19 mouse cellular contexts compared by ENCODE assay signal in the genomic region with DNA sequence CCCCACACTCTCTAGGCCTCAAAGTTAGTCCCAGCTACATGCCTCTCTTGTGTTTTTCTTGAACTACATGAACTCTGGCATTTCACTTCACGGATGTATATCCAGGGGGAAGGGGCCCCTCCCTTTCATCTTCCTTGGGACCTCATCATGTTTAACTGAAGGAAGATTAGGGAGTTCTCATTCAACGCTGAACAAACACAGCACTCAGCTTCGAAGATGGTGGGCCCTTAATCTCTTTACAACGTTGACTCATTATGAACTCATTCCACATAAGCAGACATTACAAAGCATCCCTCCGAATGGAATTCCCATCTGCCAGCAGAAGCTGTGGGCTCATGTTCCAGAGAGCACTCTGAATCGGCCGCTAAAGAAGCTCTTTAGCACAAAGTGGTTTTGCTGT.
DNase-seq lines count a peak whose midpoint lies in the region; ATAC-seq and TF ChIP-seq lines count a peak whose summit lies in the region.
"Had no signal": no experiment of that assay in that cellular context is flagged by ENCODE, and none has a peak within 500 bp of the region (broad histone marks: within the 10 kb centered on the region; RNA-seq: fewer than 3 reads in every experiment).

No protein-coding gene starts in this region.

- H3K36me3 ChIP-seq in hindbrain, embryonic 11.5 days (ENCODE audit: control insufficient read depth, insufficient read depth, low read length) = no peaks in the 10 kb centered on the region
- H3K36me3 ChIP-seq in hindbrain, postnatal 0 days (ENCODE audit: insufficient read depth, low read length) = no peaks in the 10 kb centered on the region
- no peaks in the 10 kb centered on the region for H3K36me3 ChIP-seq in heart, embryonic 10.5 days
- H3K36me3 ChIP-seq: hindbrain, embryonic 15.5 days; kidney, embryonic 15.5 days had no signal

- H3K4me3 ChIP-seq in hindbrain, embryonic 11.5 days (ENCODE audit: low read depth, low read length) = no peak overlapping the region
- H3K4me3 ChIP-seq in hindbrain, postnatal 0 days (ENCODE audit: low read length) = no peak overlapping the region
- no peak overlapping the region for H3K4me3 ChIP-seq in heart, embryonic 10.5 days
- H3K4me3 ChIP-seq: forebrain, embryonic 13.5 days; hindbrain, embryonic 15.5 days; kidney, embryonic 15.5 days; layer of hippocampus, adult 2 months had no signal

- WGBS in hindbrain, embryonic 11.5 days = 55% methylated on average over 7 of the region's 7 CpGs
- 65% methylated on average over 7 of the region's 7 CpGs for WGBS in hindbrain, postnatal 0 days
- WGBS in heart, embryonic 10.5 days = 56% methylated on average over 7 of the region's 7 CpGs

- no peaks in the 10 kb centered on the region for H3K9me3 ChIP-seq in hindbrain, embryonic 11.5 days (ENCODE audit: control insufficient read depth, low read length)
- H3K9me3 ChIP-seq in hindbrain, postnatal 0 days (ENCODE audit: low read length) = no peaks in the 10 kb centered on the region
- H3K9me3 ChIP-seq in heart, embryonic 10.5 days = no peaks in the 10 kb centered on the region
- H3K9me3 ChIP-seq: forebrain, embryonic 13.5 days; hindbrain, embryonic 15.5 days; kidney, embryonic 15.5 days had no signal

- no peaks in the 10 kb centered on the region for H3K4me1 ChIP-seq in hindbrain, embryonic 11.5 days (replicated peaks; ENCODE audit: control insufficient read depth, insufficient read depth, low read length)
- H3K4me1 ChIP-seq in hindbrain, postnatal 0 days (ENCODE audit: insufficient read depth, low read length) = no peaks in the 10 kb centered on the region
- H3K4me1 ChIP-seq in heart, embryonic 10.5 days = no peaks in the 10 kb centered on the region
- H3K4me1 ChIP-seq: forebrain, embryonic 13.5 days; hindbrain, embryonic 15.5 days; kidney, embryonic 15.5 days had no signal

- no peak for TF ChIP-seq POLR2A in brain, embryonic 14.5 days (IDR thresholded peaks at IDR 0.05; ENCODE audit: borderline replicate concordance, extremely low read depth, insufficient read depth, insufficient read length, poor library complexity, severe bottlenecking)

- H3K4me2 ChIP-seq in hindbrain, embryonic 11.5 days (replicated peaks; ENCODE audit: low read depth, low read length) = no peak overlapping the region
- no peak overlapping the region for H3K4me2 ChIP-seq in hindbrain, postnatal 0 days (ENCODE audit: low read depth, low read length)
- H3K4me2 ChIP-seq: forebrain, embryonic 13.5 days; hindbrain, embryonic 15.5 days; kidney, embryonic 15.5 days had no signal

- H3K27ac ChIP-seq in hindbrain, embryonic 11.5 days (ENCODE audit: low read depth, low read length) = no peak overlapping the region
- H3K27ac ChIP-seq in hindbrain, postnatal 0 days = no peak overlapping the region
- no peak overlapping the region for H3K27ac ChIP-seq in heart, embryonic 10.5 days
- H3K27ac ChIP-seq: forebrain, embryonic 13.5 days; hindbrain, embryonic 15.5 days; kidney, embryonic 15.5 days; layer of hippocampus, adult 2 months had no signal

- peak; percentile 9 for DNase-seq in hindbrain, embryonic 11.5 days (ENCODE audit: low spot score)
- no peak for DNase-seq in hindbrain, postnatal 0 days (ENCODE audit: low spot score)
- peak; percentile 54 for DNase-seq in 3T3-L1 (ENCODE audit: low read depth, low spot score)
- peak; percentile 60 for DNase-seq in brain, embryonic 14.5 days (ENCODE audit: low read depth)
- peak; percentile 41 for DNase-seq in mesoderm, embryonic 11.5 days (ENCODE audit: low read depth, low spot score)
- no peak for DNase-seq in kidney, adult 9 months
- no peak for DNase-seq in kidney, postnatal 4 days
- no peak for DNase-seq in heart, embryonic 10.5 days (ENCODE audit: low spot score)
- DNase-seq: adrenal gland, adult 8-10 months; B cell, adult 2 months; cerebellum, adult 8-10 months; heart, adult 18-20 months; heart, postnatal 10 days; lung, adult 18-20 months; thymus, postnatal 36 days had no signal

- H3K27me3 ChIP-seq in hindbrain, embryonic 11.5 days (ENCODE audit: control insufficient read depth, insufficient read depth, low read length) = no peaks in the 10 kb centered on the region
- no peaks in the 10 kb centered on the region for H3K27me3 ChIP-seq in hindbrain, postnatal 0 days (ENCODE audit: insufficient read depth, low read length)
- no peaks in the 10 kb centered on the region for H3K27me3 ChIP-seq in heart, embryonic 10.5 days (ENCODE audit: insufficient read depth, poor library complexity, severe bottlenecking)
- H3K27me3 ChIP-seq: hindbrain, embryonic 15.5 days; kidney, embryonic 15.5 days had no signal

- no peak for TF ChIP-seq CTCF in hindbrain, postnatal 0 days (IDR thresholded peaks at IDR 0.05; ENCODE audit: low read depth)
- TF ChIP-seq CTCF in brain, embryonic 14.5 days (IDR thresholded peaks at IDR 0.05; ENCODE audit: borderline replicate concordance, extremely low read depth, insufficient read depth, insufficient read length) = no peak

- ATAC-seq in hindbrain, embryonic 11.5 days (ENCODE audit: low FRiP score) = no peak
- no peak for ATAC-seq in hindbrain, postnatal 0 days
- ATAC-seq: forebrain, embryonic 13.5 days had no signal

- no peak overlapping the region for H3K9ac ChIP-seq in hindbrain, embryonic 11.5 days (ENCODE audit: low read depth, low read length)
- no peak overlapping the region for H3K9ac ChIP-seq in hindbrain, postnatal 0 days (replicated peaks; ENCODE audit: low read length)
- H3K9ac ChIP-seq: forebrain, embryonic 13.5 days; hindbrain, embryonic 15.5 days; kidney, embryonic 15.5 days had no signal

Comparison
In these comparisons a context has a peak if more than half of its experiments do, and no peak if none do; other contexts are left out.
1. DNase-seq: peak in hindbrain, embryonic 11.5 days (single experiment), 3T3-L1 (single experiment), brain, embryonic 14.5 days (single experiment) and mesoderm, embryonic 11.5 days (single experiment); none in hindbrain, postnatal 0 days (single experiment), kidney, adult 9 months (single experiment), kidney, postnatal 4 days (0 of 2) and heart, embryonic 10.5 days (single experiment).